Mouse (Mus musculus): ENCODE measurements at regions not wholly inside any gene's neighbourhood (a gene's known extent, or its start where the extent isn't known, plus 50 kb on each side); places are given as distances from the start of the nearest gene placed in this dataset.

DNA sequence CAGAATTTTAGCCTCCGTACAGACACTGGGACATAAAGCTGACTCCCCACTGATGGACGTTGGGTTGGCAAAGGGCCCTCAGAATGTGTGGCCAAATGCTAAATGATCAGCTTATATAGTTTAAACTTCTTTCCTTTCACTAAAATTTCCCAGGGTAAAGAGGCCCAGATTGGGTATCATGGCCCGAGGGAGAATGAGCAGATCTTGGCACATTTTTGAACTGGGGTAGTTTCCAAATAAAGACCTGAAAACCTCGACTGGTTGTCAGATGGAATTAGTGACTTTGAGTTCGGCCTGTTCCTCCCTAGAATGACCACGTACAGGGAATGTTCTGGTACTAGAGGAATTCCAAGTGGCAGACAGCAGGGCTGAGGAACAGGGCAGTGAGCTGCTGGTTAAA lies 127.9 kb upstream of the Adra1d start:
- Histone ChIP-seq H3K36me3 (ENCODE audit: control insufficient read depth, insufficient read depth, low read length) (no peaks in the 10 kb centered on the region), H3K4me2 (no peak overlapping the region), H3K27ac (ENCODE audit: low read depth, low read length) (no peak overlapping the region), H3K4me1 (ENCODE audit: control insufficient read depth, insufficient read depth, low read length) (no peaks in the 10 kb centered on the region), H3K27me3 (ENCODE audit: control insufficient read depth, insufficient read depth, low read length) (no peaks in the 10 kb centered on the region), H3K9me3 (ENCODE audit: control insufficient read depth, low read length) (no peaks in the 10 kb centered on the region), H3K4me3 (ENCODE audit: low read depth, low read length) (no peak overlapping the region), H3K9ac (ENCODE audit: low read length) (no peak overlapping the region)
- 73% methylated on average over 6 of the region's 6 CpGs for WGBS
- ATAC-seq (ENCODE audit: low FRiP score) (no peak), DNase-seq (ENCODE audit: low spot score, missing footprints) (no peak)

- Histone ChIP-seq H3K4me2 (no peak overlapping the region), H3K9me3 (ENCODE audit: control insufficient read depth, low read length) (no peaks in the 10 kb centered on the region), H3K4me1 (ENCODE audit: control insufficient read depth, insufficient read depth, low read length) (no peaks in the 10 kb centered on the region), H3K27ac (ENCODE audit: low read depth, low read length) (no peak overlapping the region), H3K27me3 (ENCODE audit: control insufficient read depth, insufficient read depth, low read length) (no peaks in the 10 kb centered on the region), H3K36me3 (ENCODE audit: control insufficient read depth, insufficient read depth, low read length) (no peaks in the 10 kb centered on the region), H3K9ac (ENCODE audit: low read length) (no peak overlapping the region), H3K4me3 (ENCODE audit: low read depth, low read length) (no peak overlapping the region)
- no peak for ATAC-seq (ENCODE audit: low FRiP score)
- WGBS = 87% methylated on average over 2 of the region's 2 CpGs
- DNase-seq (ENCODE audit: low spot score, missing footprints) = no peak
These were observed 126.2 kb upstream of the Adra1d start for GRCm38 (mm10) chr2:131688282-131688681.

GRCm38 (mm10) chr2:131687449-131687848 lies 125.4 kb upstream of the Adra1d start:
- WGBS = 86% methylated on average over 2 of the region's 2 CpGs
- H3K27me3 ChIP-seq (ENCODE audit: control insufficient read depth, insufficient read depth, low read length) = no peaks in the 10 kb centered on the region
- no peak overlapping the region for H3K9ac ChIP-seq (ENCODE audit: low read length)
- no peaks in the 10 kb centered on the region for H3K4me1 ChIP-seq (ENCODE audit: control insufficient read depth, insufficient read depth, low read length)
- H3K9me3 ChIP-seq (ENCODE audit: control insufficient read depth, low read length) = no peaks in the 10 kb centered on the region
- DNase-seq (ENCODE audit: low spot score, missing footprints) = no peak
- no peak overlapping the region for H3K27ac ChIP-seq (ENCODE audit: low read depth, low read length)
- no peak for ATAC-seq (ENCODE audit: low FRiP score)
- H3K4me3 ChIP-seq (ENCODE audit: low read depth, low read length) = no peak overlapping the region
- no peaks in the 10 kb centered on the region for H3K36me3 ChIP-seq (ENCODE audit: control insufficient read depth, insufficient read depth, low read length)
- no peak overlapping the region for H3K4me2 ChIP-seq

GRCm38 (mm10) chr2:131686748-131687147 lies 124.7 kb upstream of the Adra1d start:
- Histone ChIP-seq H3K27me3 (ENCODE audit: control insufficient read depth, insufficient read depth, low read length) (no peaks in the 10 kb centered on the region), H3K9me3 (ENCODE audit: control insufficient read depth, low read length) (no peaks in the 10 kb centered on the region), H3K4me1 (ENCODE audit: control insufficient read depth, insufficient read depth, low read length) (no peaks in the 10 kb centered on the region), H3K4me2 (no peak overlapping the region), H3K4me3 (ENCODE audit: low read depth, low read length) (no peak overlapping the region), H3K36me3 (ENCODE audit: control insufficient read depth, insufficient read depth, low read length) (no peaks in the 10 kb centered on the region), H3K27ac (ENCODE audit: low read depth, low read length) (no peak overlapping the region), H3K9ac (ENCODE audit: low read length) (no peak overlapping the region)
- no peak for DNase-seq (ENCODE audit: low spot score, missing footprints)
- 79% methylated on average over 2 of the region's 2 CpGs for WGBS
- ATAC-seq (ENCODE audit: low FRiP score) = no peak

- DNase-seq (ENCODE audit: low spot score, missing footprints) (no peak), ATAC-seq (ENCODE audit: low FRiP score) (no peak)
- H3K4me3 ChIP-seq (ENCODE audit: low read depth, low read length) = no peak overlapping the region
- no peaks in the 10 kb centered on the region for H3K27me3 ChIP-seq (ENCODE audit: control insufficient read depth, insufficient read depth, low read length)
- H3K9ac ChIP-seq (ENCODE audit: low read length) = no peak overlapping the region
- H3K4me1 ChIP-seq (ENCODE audit: control insufficient read depth, insufficient read depth, low read length) = no peaks in the 10 kb centered on the region
- no peak overlapping the region for H3K27ac ChIP-seq (ENCODE audit: low read depth, low read length)
- WGBS = 83% methylated on average over 3 of the region's 3 CpGs
- no peak overlapping the region for H3K4me2 ChIP-seq
- no peaks in the 10 kb centered on the region for H3K9me3 ChIP-seq (ENCODE audit: control insufficient read depth, low read length)
- no peaks in the 10 kb centered on the region for H3K36me3 ChIP-seq (ENCODE audit: control insufficient read depth, insufficient read depth, low read length)
These were observed 123.2 kb upstream of the Adra1d start for GRCm38 (mm10) chr2:131685326-131685725.

GRCm38 (mm10) chr2:131683734-131684133 lies 121.7 kb upstream of the Adra1d start:
- H3K4me2 ChIP-seq = no peak overlapping the region
- DNase-seq (ENCODE audit: low spot score, missing footprints) (no peak), ATAC-seq (ENCODE audit: low FRiP score) (no peak)
- H3K9me3 ChIP-seq (ENCODE audit: control insufficient read depth, low read length) = no peaks in the 10 kb centered on the region
- no peaks in the 10 kb centered on the region for H3K27me3 ChIP-seq (ENCODE audit: control insufficient read depth, insufficient read depth, low read length)
- no peak overlapping the region for H3K9ac ChIP-seq (ENCODE audit: low read length)
- no peak overlapping the region for H3K4me3 ChIP-seq (ENCODE audit: low read depth, low read length)
- H3K4me1 ChIP-seq (ENCODE audit: control insufficient read depth, insufficient read depth, low read length) = no peaks in the 10 kb centered on the region
- no peaks in the 10 kb centered on the region for H3K36me3 ChIP-seq (ENCODE audit: control insufficient read depth, insufficient read depth, low read length)
- 85% methylated on average over 2 of the region's 2 CpGs for WGBS
- no peak overlapping the region for H3K27ac ChIP-seq (ENCODE audit: low read depth, low read length)

DNA sequence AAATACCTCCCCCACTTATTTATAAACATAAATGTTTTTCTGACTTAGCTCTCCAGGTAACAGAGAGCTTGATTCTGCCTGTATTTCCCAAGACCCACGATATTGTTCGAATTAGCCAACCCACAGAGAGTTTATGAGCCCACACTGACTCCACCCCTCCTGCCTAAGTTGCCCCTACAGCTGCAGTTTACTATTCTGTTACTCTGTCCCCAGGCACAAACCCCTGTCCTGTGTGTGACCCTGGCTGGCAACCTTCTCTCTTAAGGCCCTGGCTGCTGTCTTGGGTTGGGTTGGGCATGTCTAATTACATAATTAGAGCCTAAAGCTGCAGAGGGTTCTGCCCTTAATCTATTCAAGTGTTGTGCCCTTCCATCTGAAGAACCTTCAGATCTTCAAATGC lies 116.4 kb upstream of the Adra1d start:
- Histone ChIP-seq H3K27me3 (ENCODE audit: control insufficient read depth, insufficient read depth, low read length) (no peaks in the 10 kb centered on the region), H3K4me2 (no peak overlapping the region), H3K4me3 (ENCODE audit: low read depth, low read length) (no peak overlapping the region), H3K27ac (ENCODE audit: low read depth, low read length) (no peak overlapping the region), H3K9ac (ENCODE audit: low read length) (no peak overlapping the region), H3K4me1 (ENCODE audit: control insufficient read depth, insufficient read depth, low read length) (no peaks in the 10 kb centered on the region), H3K36me3 (ENCODE audit: control insufficient read depth, insufficient read depth, low read length) (no peaks in the 10 kb centered on the region), H3K9me3 (ENCODE audit: control insufficient read depth, low read length) (no peaks in the 10 kb centered on the region)
- no peak for DNase-seq (ENCODE audit: low spot score, missing footprints)
- ATAC-seq (ENCODE audit: low FRiP score) = no peak
- 88% methylated on average over 2 of the region's 2 CpGs for WGBS

DNA sequence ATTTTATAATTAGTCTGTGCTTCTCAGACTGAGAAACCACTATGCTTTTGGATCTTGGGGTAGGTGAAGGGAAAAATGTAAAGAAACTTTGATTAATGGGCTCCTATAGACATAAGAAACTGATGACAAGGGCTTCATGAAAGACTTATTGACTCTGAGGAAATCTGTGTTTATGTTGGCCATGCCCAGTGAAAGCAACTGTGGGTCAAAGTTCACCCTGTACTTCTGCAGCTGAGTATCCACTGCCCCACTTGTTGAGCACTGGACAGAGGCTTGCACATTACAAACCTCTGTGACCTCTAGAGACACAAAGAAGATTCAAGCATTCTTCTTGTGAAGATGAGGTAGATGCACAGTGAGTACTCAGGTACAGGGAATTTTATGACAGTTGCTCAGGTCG lies 114.7 kb upstream of the Adra1d start:
- H3K27ac ChIP-seq (ENCODE audit: low read depth, low read length) = no peak overlapping the region
- no peaks in the 10 kb centered on the region for H3K4me1 ChIP-seq (ENCODE audit: control insufficient read depth, insufficient read depth, low read length)
- no peaks in the 10 kb centered on the region for H3K9me3 ChIP-seq (ENCODE audit: control insufficient read depth, low read length)
- ATAC-seq (ENCODE audit: low FRiP score) = no peak
- no peak overlapping the region for H3K9ac ChIP-seq (ENCODE audit: low read length)
- DNase-seq (ENCODE audit: low spot score, missing footprints) = no peak
- 86% methylated on average over 1 of the region's 1 CpGs for WGBS
- no peak overlapping the region for H3K4me2 ChIP-seq
- no peak overlapping the region for H3K4me3 ChIP-seq (ENCODE audit: low read depth, low read length)
- no peaks in the 10 kb centered on the region for H3K36me3 ChIP-seq (ENCODE audit: control insufficient read depth, insufficient read depth, low read length)
- no peaks in the 10 kb centered on the region for H3K27me3 ChIP-seq (ENCODE audit: control insufficient read depth, insufficient read depth, low read length)

- DNase-seq (ENCODE audit: low spot score, missing footprints) = no peak
- no peaks in the 10 kb centered on the region for H3K9me3 ChIP-seq (ENCODE audit: control insufficient read depth, low read length)
- 88% methylated on average over 6 of the region's 6 CpGs for WGBS
- no peak overlapping the region for H3K27ac ChIP-seq (ENCODE audit: low read depth, low read length)
- ATAC-seq (ENCODE audit: low FRiP score) = no peak
- H3K27me3 ChIP-seq (ENCODE audit: control insufficient read depth, insufficient read depth, low read length) = no peaks in the 10 kb centered on the region
- H3K4me1 ChIP-seq (ENCODE audit: control insufficient read depth, insufficient read depth, low read length) = no peaks in the 10 kb centered on the region
- no peaks in the 10 kb centered on the region for H3K36me3 ChIP-seq (ENCODE audit: control insufficient read depth, insufficient read depth, low read length)
- no peak overlapping the region for H3K9ac ChIP-seq (ENCODE audit: low read length)
- no peak overlapping the region for H3K4me2 ChIP-seq
- no peak overlapping the region for H3K4me3 ChIP-seq (ENCODE audit: low read depth, low read length)
These were observed 112.8 kb upstream of the Adra1d start for GRCm38 (mm10) chr2:131674872-131675271.

- H3K27me3 ChIP-seq (ENCODE audit: control insufficient read depth, insufficient read depth, low read length) = no peaks in the 10 kb centered on the region
- no peaks in the 10 kb centered on the region for H3K9me3 ChIP-seq (ENCODE audit: control insufficient read depth, low read length)
- DNase-seq (ENCODE audit: low spot score, missing footprints) = no peak
- no peaks in the 10 kb centered on the region for H3K36me3 ChIP-seq (ENCODE audit: control insufficient read depth, insufficient read depth, low read length)
- ATAC-seq (ENCODE audit: low FRiP score) = no peak
- no peak overlapping the region for H3K27ac ChIP-seq (ENCODE audit: low read depth, low read length)
- no peak overlapping the region for H3K4me2 ChIP-seq
- H3K9ac ChIP-seq (ENCODE audit: low read length) = no peak overlapping the region
- 77% methylated on average over 3 of the region's 3 CpGs for WGBS
- no peaks in the 10 kb centered on the region for H3K4me1 ChIP-seq (ENCODE audit: control insufficient read depth, insufficient read depth, low read length)
- H3K4me3 ChIP-seq (ENCODE audit: low read depth, low read length) = no peak overlapping the region
These were observed 111.3 kb upstream of the Adra1d start for GRCm38 (mm10) chr2:131673351-131673750.

All from midbrain, embryonic 11.5 days (tissue).